Mouse (Mus musculus) brain, embryonic 14.5 days (tissue): ENCODE results near the gene Ackr1. TPM values are rescaled to one million over a fixed set of nuclear protein-coding genes. Genes with fewer than 3 reads are reported as not detected.
A peak's percentile ranks its signal among the peaks of the same experiment; 100 is the strongest.

Experiments used
- DNase-seq: peaks from one replicate; pipeline ENCODE4 v3.0.0-alpha.2; 2011; ENCODE audit warnings: low read depth
- CTCF ChIP-seq: fragments of 200-500 bp; IDR thresholded peaks from 2 replicates; pipeline ENCODE4 v1.5.1; 2012; ENCODE audit warnings: inconsistent platforms, mild to moderate bottlenecking, moderate library complexity, borderline replicate concordance; ENCODE audit not compliant: insufficient read depth, insufficient read length; ENCODE audit errors: extremely low read depth
- POLR2A ChIP-seq: fragments of 200-500 bp; IDR thresholded peaks from 2 replicates; pipeline ENCODE4 v1.6.1; 2012; ENCODE audit warnings: mild to moderate bottlenecking, inconsistent platforms, borderline replicate concordance; ENCODE audit not compliant: poor library complexity, insufficient read depth, insufficient read length, severe bottlenecking; ENCODE audit errors: extremely low read depth
- polyA plus RNA-seq: library from polyadenylated mRNA; depleted of rRNA; stranded (reverse); fragments of >200 nt; gene quantifications from 2 replicates; pipeline ENCODE4 v1.2.3, GENCODE M21; 2012

The Ackr1 gene
- polyA plus RNA-seq, 1 experiment = 106 TPM

DNA sequence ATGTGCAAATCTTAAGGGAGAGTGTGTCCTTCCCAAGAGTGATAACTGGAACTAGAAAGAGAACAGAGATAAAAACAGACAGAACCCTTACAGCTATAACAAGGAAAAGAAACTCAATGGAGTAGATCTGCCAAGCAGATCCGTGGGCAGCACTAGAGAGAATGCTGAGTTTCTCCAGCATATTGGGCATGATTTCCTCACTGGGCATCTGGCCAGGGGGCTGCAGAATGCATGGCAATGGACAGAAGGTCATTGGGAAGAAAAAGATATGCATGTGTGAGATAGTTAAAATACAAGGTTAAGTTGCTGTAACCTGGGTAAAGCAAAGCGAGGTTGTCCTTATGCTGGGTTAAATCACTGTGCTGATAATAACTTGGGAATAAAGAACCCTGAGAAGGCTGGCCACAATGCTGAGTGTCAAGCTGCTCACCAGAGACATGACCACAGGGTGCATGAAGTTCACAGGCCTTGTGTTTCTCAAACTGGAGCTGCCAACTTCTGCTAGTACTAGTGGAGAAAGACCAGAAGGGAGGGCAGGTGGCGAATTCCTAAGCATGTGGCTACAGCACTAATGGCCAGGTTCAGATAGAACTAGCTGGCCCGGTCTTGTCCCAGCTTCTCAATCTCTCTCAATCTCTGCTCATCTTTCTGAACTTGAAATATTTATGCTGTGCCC, 30.7 kb upstream of the Ackr1 start:
- TF ChIP-seq CTCF (no peak), POLR2A (no peak)
- DNase-seq = no peak

DNA sequence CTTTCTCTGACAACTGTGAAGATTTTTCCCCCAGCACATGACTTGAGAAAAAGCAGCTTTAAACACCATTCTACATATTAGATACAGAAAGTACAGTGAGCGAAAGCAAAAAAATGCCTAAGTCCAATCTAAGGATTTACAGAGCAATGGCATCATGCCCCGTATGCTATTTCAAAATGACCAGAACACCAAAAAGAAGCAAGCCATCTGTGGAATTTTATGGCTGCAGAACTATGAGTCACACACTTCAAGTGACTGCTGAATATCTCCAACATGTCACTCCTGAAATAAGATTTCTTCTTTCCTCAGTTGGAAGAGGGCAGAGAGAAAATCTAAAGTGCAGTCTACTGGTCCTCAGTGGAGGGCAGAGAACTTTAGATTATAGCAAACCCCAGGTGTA, 29.9 kb upstream of the Ackr1 start:
- no peak for TF ChIP-seq CTCF
- TF ChIP-seq POLR2A = no peak
- DNase-seq = no peak

DNA sequence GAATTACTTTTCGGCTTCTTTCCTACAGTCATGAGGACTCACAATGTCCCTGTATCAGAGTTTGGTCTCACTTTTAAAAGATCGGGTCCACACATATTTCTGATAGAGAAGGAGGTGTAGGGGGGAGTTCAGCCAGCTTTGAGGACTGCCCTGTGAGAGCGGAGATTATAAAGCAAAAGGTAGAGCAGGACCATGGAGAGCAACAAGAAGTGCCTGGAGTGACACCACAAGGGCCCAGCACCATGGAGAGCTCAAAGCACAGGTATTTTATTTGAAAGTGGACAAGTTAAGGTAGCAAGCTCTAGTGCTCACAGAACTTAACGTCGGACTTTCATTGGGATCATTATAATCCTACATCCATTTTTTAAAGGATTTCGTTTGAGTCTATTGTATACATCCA, 28.1 kb upstream of the Ackr1 start:
- no peak for DNase-seq
- TF ChIP-seq CTCF (no peak), POLR2A (no peak)

DNA sequence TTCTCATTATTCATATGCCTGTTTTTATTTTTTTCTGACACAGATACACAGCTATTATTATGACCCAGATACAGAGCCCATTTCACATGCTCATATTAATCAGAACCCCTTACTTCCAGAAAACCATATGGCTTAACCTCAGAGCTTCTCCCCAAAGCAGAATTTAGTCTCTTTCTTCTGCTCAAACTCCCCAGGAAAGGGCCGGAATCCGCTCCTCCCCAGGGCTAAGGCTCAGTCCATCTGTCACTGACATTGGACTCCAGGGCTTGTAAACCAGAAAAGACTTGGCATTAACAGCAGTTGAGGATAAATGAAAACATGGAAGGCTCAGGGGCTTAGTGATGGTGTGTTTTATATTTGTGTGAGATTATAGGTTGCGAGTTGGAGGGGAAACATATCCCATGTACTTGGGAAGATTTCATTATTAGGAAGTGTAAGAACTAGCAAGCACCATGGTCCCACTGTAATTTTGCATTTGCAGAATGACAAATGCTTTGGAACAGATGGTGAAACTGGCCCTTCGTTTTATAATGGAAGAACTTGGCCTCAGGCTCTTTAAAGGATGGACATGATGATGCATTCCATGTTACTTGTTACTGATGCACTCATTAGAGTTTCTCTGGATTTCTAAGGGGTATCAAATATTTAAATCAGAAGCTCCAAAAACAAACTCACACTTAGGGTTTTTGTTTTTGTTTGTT, 26.2 kb upstream of the Ackr1 start:
- DNase-seq = peak; percentile 42
- no peak for TF ChIP-seq CTCF
- TF ChIP-seq POLR2A = no peak

DNA sequence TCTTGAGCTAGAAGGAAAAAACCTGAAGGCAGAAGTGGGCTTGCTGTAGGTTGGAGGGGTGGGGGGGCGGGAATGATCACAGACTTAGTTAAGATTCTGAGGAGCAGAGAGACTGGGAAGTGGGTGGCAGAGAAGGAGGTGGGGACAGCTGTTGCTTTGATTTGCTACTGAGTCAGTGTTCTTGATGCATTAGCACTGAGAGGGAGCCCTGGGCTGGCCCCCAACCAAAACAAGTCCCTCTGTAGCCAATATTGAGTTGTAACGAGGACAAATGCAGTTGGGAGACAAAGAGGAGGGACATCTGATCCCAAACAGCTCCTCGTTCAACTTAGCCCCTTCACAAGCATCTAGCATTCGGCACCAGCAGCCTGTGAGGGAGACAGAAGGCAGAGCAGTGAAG, 24.2 kb upstream of the Ackr1 start:
- DNase-seq = peak; percentile 52
- TF ChIP-seq CTCF (no peak), POLR2A (no peak)

DNA sequence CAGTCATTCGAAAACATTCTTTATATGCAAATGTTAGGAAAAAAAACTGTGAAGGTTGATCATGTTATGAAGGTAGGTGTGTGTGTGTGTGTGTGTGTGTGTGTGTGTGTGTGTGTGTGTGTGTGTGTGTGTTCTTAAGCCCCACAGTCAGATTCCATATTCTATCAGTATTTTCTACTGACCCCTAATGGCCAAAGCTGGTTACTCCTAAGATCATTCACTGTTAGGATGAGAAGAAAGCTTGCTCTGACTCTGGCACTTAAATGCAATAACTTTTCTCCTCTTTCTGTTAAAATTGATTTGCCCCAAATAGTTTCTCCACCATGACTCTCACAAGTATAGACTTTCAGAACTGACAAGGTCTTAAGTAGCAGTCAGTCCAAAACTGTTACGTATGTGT, 23.1 kb upstream of the Ackr1 start:
- no peak for DNase-seq
- TF ChIP-seq CTCF (no peak), POLR2A (no peak)

DNA sequence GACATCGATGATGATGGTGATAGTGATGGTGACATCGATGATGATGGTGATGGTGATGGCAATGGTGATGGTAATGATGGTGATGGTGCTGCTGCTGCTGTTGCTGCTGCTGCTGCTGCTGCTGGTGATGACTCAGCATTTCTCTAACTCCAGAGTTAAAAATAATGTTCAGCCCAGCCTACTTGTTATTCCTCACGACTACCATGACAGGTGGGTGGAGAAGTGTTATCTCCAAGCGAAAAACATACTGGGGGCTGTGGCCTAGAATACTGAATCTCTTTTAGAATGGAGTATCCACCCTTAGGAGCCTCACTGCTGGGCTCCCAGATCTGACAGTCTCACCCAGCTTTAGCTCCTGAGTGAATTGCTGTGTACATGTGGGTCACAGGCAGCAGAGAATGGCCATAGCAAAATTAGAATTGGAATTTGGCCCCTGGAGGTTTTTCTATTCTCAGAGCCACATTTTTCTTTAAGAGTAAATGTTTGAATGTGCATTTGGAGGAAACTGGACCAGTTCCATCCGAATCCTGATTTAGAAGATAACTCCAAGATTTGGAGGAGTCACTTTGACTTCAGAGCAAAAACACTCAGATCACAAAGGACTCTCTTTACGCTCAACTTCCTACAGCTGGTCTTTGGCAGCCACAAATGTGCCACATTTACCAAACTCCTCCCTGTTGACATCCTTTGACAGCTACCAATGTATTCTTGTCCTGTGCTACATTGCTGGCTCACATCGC, 21.7 kb upstream of the Ackr1 start:
- DNase-seq = no peak
- TF ChIP-seq POLR2A (no peak), CTCF (no peak)

DNA sequence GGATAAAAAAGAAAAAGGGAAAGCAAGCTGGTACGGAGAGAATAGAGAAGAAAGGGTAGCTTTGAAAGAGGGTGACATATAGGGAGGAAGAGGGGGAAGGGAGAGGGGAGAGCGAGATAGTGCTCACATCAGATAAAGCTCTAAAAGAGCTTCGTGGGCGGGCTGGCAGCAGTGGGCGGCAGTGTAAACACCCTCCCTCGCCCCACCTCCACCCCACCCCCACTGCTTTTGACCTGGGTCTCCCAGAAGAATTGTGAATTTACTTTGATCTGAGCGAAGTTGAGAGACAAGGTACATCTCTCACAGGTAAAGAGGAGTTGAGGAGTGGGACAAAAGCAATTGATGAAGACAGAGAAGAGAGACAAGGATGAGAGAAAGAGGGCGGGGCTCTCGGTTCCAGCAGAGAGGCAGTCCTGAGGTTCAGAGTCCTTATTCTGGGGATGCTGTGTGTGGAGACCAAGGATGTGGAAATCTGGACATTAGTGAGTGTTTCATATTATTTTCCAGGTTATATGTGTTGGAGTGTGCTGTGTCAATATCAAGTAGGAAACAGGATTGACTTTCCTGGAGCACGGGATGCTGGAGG, 16.9 kb upstream of the Ackr1 start, which contains the start of gene Aim2:
TSS of gene Aim2 (plus strand) at position 508 of the 586 bp plus-strand sequence.
- no peak for DNase-seq

DNA sequence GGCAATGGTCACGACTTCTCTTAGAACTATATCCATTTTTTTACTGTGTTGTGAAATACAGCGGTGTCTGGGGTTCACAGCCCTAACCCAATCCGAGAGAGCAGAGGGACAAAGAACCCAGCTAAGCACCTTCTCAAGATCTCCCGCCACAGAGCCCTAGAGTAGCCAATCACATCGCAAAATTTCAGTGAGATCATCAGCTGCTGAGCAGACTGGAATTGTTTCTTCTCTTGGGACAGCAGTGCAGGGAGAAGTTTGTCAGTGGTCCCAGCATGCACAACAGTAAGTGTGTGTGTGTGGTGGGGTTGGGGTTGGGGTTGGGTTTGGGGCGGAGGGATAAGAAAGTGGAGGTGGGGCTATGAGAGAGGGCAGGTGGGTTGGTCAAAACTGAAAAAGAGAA, 16.4 kb upstream of the Ackr1 start:
- TF ChIP-seq POLR2A (no peak), CTCF (no peak)
- peak; percentile 92 for DNase-seq

More for the DNA sequence above, 16.9 kb upstream of the Ackr1 start, which contains the start of gene Aim2:
- TF ChIP-seq POLR2A (no peak), CTCF (no peak)

DNA sequence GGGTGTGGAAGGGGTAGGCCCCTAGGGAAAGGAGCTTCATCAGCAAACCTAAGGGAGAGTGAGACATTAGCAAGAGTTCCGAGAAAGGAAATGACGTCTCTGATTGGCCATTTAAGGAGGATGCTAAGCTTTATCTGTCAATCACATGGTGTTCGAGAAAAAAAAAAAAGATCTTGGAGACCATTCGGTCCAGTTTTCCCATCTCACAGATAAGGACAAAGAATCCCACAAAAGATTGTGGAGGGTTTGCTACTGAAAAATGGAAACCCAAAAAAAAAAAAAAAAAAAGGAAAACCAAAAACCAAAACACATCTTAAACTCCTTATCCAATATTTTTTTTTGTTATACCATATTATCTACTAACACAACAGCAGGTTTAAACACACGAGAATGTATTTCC, 15.6 kb upstream of the Ackr1 start:
- no peak for DNase-seq
- TF ChIP-seq POLR2A (no peak), CTCF (no peak)

DNA sequence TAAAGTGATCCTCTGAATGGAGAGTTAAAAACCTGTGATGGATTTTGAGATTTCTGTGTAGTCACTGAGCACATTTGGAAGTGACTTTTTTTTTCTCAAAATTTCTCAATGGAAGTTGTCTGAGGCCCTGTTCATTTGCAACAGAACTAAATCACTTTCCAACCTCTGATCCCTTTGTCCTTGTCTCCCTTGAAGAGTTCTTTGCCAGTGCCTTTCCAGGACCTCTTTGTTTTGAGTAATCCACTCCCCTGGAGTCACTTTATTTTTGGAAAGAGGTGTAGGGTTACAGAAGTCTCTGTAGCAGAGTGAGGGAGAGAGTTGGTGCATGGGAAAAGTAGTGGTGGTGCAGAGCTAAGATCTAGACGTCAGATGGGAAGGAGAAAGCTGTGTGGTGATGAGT, 15.0 kb upstream of the Ackr1 start:
- TF ChIP-seq POLR2A = no peak
- no peak for TF ChIP-seq CTCF
- DNase-seq = no peak

DNA sequence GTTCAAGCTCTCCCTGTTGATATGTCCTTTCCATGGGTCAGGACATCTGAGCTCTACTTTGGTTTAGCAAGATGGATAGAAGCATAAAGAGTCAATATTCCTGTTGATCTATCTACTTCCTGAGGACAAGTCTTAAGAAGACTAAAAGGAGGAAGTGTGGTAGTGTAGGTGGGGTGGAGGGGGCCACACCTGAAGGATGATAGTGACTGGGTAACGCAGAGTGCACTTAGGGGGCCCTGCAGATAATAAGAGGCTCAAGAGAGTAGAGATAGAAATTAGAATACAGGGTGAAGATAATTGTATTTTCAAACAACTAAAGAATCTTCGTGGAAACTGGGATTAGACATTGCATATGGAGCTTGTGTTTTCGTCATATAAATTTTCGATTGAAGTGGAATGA, 11.6 kb upstream of the Ackr1 start:
- TF ChIP-seq POLR2A = no peak
- no peak for TF ChIP-seq CTCF
- no peak for DNase-seq
